Mouse (Mus musculus) T-cell, adult 2 months (primary cell): ENCODE results near the gene Rab33b.

Experiments used
- DNase-seq: peaks from one replicate; pipeline ENCODE4 v3.0.0; 2022; ENCODE audit warnings: low spot score

The Rab33b gene

DNA sequence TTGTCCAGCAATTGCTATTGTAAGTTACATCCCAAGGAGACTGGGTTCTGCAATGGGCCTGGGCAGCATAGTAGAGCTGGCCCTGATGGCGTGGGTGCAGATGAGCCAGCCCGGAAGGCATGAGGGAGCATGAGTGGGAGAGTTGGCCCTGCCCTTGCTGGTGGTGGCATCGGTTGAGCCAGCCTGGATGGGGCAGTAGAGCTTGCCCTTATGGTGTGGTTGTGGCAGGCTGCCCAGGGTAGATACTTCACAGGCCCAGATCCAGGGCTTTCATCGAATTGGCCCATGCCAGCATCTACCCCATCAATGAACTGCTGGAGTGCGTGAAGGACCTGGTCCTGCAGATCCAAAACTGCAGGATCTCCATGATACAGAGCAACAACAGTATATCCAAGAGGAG, 28.3 kb downstream of the Rab33b start:
- no peak for DNase-seq

DNA sequence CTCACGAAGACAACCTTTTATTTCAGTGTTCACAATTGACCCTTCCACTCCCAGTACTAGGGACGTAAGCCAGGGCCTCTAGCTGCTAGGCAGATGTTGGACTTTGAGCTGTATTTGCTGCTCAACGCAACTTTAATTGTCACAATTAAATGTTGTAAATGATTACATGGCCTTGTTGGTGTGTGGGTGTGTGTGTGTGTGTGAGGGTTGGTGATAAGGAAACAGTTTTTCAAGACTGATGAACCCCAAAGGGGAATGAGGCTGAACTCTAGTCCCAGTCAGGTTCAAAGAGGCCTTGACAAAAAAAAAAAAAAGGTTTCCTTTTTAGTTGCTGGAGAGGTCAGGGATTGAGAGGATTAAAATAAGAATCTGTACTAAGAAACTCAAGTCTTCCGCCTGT, 33.7 kb downstream of the Rab33b start:
- DNase-seq, result no peak

DNA sequence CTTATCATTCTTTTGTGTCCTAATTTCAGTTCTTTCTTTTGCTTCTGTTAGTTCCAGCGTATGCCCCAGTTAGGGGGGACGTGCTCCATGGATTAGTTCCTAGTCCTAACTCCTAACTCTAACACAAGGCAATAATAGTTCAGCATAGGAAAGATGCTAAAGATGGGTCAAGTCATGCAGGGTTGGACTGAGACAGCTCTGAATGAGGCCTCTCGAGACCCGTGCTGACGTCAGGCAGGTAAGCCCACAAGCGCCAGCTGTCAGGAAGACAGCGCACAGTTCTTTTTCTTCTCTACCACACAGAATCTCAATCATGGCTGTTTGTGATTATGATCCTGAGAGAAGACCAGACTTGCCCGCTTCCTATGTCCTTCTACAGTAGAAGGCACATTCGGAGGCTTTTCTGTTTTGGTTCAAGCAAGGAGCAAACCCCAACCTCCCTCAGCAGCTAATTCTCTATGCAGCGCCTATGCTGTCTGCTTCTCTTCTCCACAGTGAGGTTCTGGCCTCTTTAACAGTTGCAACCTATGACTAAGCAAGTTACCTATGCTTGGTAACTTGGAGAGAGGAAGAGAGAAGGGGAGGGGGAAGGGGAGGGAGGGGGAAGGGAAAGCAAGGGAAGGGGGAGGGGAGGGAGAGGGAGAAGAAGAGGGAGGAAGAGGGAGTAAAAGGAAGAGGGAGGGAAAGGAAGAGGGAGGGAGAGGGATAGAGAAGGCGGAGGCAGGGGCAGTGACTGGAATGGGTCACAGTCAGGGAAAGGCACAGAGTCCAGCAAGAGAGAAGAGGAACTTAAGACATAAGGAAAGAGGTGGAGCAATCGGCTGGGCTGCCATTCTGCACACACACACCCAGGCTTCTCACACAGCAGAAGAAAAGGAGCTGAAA, 34.4 kb downstream of the Rab33b start:
- DNase-seq, result no peak

DNA sequence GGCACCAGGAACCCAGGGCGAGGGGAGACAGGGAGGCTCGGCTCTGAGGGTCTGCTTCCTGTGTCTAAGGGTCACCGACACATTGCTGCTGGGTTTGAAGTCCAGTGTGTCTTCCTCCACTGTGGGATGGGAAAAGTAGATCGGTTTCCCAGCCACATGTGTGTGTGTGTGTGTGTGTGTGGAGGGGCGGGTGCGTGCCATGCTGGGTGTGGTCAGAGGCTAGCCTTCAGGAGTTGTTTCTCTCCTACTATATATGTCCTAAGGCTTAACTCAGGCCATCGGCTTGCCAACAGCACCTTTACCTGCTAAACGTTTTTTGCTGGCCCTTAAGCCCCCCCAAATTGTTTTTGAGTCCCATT, 35.0 kb downstream of the Rab33b start:
- DNase-seq, result no peak

DNA sequence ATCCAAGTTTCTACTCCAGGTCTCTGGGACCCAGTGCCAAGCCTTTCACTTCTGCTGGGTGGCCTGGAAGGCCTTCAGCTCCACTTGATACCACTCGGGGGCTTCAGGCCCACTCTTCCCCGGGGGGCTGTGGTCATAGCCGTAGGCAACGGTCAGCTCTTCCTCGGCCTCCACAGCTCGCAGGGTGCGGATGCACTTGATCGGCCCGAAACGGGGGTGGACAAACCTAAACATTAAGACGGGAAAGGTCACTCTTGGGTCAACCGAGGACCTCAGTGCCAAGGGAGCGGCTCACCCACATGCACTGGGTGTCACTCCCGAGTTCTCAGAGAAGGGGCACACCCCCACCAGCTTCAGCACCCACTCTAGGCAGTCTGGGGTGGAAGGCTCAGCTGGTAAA, 37.5 kb downstream of the Rab33b start:
- DNase-seq, result no peak

DNA sequence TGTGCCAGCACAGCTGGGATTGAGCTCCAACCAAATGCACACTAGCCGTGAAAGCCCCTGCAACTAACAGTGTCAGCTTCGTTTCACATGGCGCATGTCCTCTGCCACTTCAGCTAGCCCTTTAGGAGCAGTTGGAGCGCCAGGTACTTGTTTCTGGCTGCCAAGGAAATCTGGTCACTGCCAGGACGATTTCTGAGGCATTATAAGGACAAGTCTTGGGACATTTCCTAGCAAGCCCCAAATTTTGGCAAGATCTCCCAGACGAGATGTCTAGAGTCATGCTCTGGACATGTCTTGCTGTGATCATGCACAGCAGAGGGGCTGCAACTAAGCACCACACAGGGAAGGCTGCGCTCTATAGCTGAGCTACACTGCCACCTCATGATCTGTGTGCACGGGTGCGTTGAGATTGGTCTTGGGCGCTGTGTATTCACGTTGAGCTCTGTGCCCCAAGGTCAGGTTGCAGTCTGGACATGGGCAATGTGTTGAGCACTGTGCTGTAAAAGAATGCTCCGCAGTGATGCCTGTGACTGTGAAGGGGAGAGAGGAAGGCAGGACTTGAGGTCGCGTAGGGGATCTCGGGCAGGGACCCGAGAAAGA, 41.6 kb downstream of the Rab33b start:
- no peak for DNase-seq

DNA sequence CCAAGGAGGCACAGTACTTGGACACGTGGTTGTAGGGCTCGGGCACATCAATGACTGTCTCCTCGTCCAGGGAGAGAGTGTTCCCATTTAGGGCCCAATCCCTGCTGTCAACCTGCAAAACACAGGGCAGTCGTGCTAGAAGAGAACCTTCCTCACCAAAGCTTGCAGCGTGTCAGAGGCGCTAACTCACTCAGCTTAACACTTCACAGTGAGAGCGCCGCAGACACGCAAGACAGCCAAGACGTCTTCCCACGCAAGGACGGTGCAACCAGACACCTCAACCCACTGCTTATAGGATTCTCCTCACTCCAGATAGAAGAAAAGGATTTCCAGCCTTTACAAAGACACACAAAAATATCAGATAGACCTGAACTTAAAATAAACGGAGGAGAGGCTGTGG, 43.2 kb downstream of the Rab33b start:
- DNase-seq, result no peak

DNA sequence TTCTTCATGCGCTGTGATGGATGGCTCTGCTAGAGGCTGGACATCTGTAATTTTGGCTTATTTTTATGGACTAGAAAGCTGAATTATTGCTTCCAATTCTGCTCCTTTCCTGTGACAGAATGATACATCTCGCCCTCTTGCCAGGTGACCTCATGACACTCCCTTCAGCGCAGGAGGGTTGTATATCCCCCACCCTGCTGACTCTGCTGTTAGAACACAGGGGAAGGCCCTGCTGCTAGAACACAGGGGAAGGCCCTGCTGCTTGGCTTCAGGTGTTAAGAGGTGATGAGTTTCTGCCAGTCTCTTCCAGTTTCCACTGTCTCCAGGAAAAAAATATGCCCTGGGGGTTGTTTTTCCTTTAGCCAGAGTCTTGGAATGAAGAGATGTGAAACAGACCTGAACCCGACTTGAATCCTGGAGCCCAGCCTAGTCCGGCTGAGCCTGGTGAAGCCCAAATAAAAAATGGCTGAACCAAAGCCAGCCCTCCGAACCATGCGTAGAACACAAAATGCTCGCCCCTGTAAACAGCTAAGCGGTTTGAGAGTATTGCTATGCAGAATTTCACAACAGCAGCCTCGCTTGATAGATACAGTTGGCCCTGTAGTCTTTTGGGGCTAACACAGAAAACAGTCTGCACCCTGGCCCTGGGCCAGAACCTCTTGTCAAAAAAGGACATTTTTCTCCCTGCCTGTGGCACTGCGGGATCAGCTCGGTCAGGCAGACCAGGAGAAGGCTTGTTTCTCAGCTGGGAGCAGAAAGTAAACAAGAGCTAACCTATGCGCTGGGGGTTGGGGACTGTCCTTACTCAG, 48.0 kb downstream of the Rab33b start:
- no peak for DNase-seq

DNA sequence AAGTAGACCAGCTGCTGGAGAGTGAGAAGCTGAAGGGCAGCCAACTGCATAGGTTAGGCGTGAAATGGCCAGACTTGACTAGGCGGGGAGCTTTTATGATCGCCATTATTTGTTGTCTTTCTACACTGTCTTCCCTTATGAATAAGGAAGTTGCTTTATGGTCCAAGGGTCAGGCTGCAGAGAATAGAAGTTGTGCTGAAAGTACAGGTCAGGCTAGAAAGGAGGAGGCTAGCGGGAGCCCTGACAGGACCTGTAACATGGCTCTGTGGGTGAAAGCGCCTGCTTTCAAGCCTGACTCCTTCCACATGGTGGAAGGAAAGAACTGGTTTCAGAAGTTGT, 48.5 kb downstream of the Rab33b start:
- DNase-seq, result no peak

DNA sequence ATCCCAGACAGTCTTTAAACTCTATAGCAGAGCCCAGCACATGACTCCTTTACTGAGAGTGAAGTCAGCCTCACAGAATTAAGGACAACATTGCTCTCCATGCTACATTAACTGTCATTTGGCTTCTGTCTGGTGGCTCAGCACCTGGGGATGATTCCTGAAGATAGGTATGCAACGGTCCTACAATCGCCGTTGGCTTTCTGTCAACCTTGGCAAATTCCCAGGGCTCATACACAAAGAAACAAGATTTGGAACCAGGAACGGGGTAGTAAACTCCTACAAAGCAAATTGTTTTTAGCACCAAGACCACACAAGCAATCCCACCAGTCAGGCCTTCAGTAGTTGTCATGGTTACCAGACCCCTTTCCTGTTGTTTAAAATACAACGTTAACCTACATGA, 49.9 kb downstream of the Rab33b start:
- no peak for DNase-seq

DNA sequence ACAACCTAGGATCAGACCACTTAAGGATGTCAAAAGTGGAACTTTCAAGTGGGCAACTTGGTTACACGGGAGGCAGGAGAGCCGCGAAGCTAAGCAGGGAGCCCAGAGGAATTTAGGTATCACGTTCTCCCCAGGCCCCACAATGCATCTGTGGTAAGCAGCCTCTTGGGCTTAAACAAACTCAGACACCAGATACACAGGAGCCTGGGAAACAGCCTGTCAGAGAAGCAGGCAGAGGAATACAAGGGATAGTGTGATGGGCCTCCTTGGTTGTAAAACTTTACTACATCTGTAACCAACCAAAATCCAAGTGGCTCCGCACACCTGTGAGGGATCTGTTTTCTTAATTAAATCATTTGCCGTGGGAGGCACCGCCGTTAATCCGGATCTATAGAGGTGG, 50.3 kb downstream of the Rab33b start:
- no peak for DNase-seq

DNA sequence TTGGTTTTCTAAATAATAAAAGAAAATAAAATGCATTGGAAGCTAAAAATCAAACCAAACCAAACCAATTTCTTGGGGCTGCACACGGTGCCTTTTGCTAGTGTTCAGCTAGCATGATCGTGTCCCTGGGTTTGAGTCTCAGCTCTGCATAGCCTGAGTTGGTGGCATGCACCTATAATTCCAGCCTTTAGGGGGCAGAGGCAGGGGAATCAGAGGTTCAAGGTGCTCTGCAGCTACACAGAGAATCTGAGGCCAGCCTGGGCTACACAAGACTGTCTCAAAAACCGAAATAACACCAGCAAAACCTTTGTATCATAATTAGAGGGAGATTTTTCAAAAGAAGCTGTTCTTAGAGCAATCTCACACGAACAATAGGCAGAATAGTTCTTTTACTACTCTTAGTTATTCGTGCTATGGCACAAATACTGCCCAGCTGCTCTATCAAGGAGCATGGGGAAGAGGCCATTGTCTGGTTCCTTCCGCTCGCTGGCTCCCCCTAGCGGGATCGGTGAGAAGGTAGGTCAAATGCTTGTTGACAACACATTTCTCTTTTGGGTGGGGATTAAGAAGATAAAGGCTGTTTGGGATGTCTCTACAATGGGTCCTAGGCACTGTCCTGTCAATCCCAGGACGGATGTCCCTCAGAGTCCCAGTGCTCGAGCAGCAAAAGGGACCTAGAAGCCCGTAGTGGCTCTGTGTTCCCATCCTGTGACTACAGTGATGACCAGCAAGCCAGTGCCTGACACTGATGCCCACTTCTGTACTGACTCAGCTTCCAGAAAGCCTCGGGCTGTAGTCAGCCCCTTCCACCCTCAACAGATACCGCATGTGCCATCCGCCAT, 56.1 kb downstream of the Rab33b start:
- DNase-seq, result peak; percentile 75

DNA sequence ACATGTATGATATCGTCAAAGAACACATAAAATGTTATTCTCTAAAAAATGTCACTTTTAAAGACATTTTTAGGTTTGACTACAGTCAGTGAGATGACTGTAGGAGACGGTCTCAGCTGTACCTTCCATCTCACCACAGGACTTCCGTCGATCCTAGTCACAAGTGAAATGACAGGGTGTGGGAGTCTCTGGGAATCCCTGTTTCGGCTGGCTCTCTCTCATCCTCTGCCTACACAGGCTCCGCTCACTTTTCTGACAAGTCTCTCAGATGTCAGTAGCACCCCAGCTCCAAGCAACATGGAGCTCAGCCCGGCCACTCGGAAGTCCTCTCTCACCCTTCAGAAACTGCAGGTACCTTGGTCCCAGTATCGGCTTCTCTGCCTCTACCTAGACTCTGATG, 56.9 kb downstream of the Rab33b start:
- DNase-seq, result no peak

DNA sequence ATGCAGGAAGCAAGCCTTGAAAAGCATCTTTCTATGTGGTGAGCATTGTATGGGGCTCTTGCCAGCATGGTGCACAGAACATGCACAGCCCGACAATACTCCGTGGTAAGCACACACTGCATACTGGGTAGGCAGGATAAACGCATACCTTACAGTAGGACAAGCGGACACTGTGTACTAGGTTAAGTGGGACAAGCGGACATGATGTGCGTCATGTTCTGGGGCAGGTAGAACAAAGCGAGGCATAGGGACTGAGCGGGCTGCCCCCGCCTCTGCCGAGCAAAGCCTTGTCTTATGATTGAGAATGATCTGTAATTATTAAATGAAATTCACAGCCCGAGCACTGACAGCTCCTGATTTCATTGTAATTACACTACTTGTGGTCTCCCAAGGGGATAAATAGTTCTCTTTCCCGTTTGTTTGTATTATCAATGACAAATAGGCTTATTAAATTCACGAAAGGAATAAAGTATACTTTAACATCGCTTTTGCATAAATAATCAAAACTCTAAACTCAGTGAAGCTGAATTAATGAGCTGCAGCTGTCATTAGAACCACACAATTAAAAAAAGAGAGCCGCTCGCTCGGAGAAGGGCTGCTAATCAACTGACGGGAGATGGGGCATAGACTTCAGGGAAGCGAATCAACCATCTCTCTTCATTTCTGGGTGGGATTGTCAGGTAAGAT, 60.9 kb downstream of the Rab33b start:
- DNase-seq, result no peak
